Mouse (Mus musculus) forebrain, postnatal 0 days (tissue): ENCODE measurements around the gene Atxn7. TPM values are rescaled to one million over a fixed set of nuclear protein-coding genes. Genes with fewer than 3 reads are reported as not detected.
"Not testable (repeated sequence)": the region's sequence is repeated elsewhere in the genome, so short reads cannot be mapped to it uniquely, and the experiment has no call there.

ENCODE experiments used
- ATAC-seq: fragments of 200-750 bp; cut with Nextera tagmentation; 2 replicates; pipeline ENCODE4 v1.8.0; 2017; ENCODE audit warnings: mild to moderate bottlenecking, moderate library complexity
- DNase-seq: peaks from one replicate; pipeline ENCODE4 v3.0.0-alpha.2; 2015
- H3K27ac ChIP-seq: fragments of 300-500 bp; sonication (generic); 2 replicates; pipeline ENCODE4 v1.5.1; 2014; ENCODE audit warnings: low read depth, mild to moderate bottlenecking, antibody characterized with exemption, low read length, moderate library complexity, mixed read lengths
- H3K27me3 ChIP-seq: fragments of 300-500 bp; sonication (generic); 2 replicates; pipeline ENCODE4 v1.6.1; 2014; ENCODE audit warnings: mild to moderate bottlenecking, low read length, mixed read lengths; ENCODE audit not compliant: insufficient read depth
- H3K36me3 ChIP-seq: fragments of 300-500 bp; sonication (generic); 2 replicates; pipeline ENCODE4 v1.6.1; 2014; ENCODE audit warnings: mild to moderate bottlenecking, moderate library complexity; ENCODE audit not compliant: insufficient read depth
- H3K4me1 ChIP-seq: fragments of 300-500 bp; sonication (generic); 2 replicates; pipeline ENCODE4 v1.6.1; 2014; ENCODE audit warnings: antibody characterized with exemption; ENCODE audit not compliant: insufficient read depth
- H3K4me2 ChIP-seq: fragments of 300-500 bp; sonication (generic); 2 replicates; pipeline ENCODE4 v1.6.1; 2014; ENCODE audit warnings: low read depth, mild to moderate bottlenecking, moderate library complexity
- H3K4me3 ChIP-seq: fragments of 300-500 bp; sonication (generic); 2 replicates; pipeline ENCODE4 v1.5.1; 2014; ENCODE audit warnings: low read depth, low read length, mixed read lengths
- H3K9ac ChIP-seq: fragments of 300-500 bp; sonication (generic); 2 replicates; pipeline ENCODE4 v1.6.1; 2014; ENCODE audit warnings: mild to moderate bottlenecking
- H3K9me3 ChIP-seq: fragments of 300-500 bp; sonication (generic); 2 replicates; pipeline ENCODE4 v1.6.1; 2016; ENCODE audit warnings: low read length
- CTCF ChIP-seq: sonication (generic); IDR thresholded peaks from 2 replicates; pipeline ENCODE4 v1.5.1; 2016; ENCODE audit warnings: antibody characterized with exemption, control low read depth, low read depth
- WGBS: fragments of 180-500 bp; shearing (Covaris S2); extraction: QIAGEN DNeasy Blood & Tissue Kit; methylation state at CpG from one replicate; pipeline ENCODE4 v1.1.7; 2014; 5-methylcytosine and 5-hydroxymethylcytosine counted together
- polyA plus RNA-seq: library from polyadenylated mRNA; unstranded; fragments of >200 nt; fragmentation: Nextera tagmentation; extraction: Ambion mirVana; gene quantifications from 2 replicates; pipeline ENCODE4 v1.2.1, GENCODE M21; 2015
- total RNA-seq: library from RNA; depleted of rRNA; stranded (reverse); fragments of >200 nt; gene quantifications from 2 replicates; pipeline ENCODE4 v1.2.3, GENCODE M21; 2014

The Atxn7 gene
- total and polyA plus RNA-seq, 2 experiments from 2014 or later: 2.2 to 14.4 TPM

DNA sequence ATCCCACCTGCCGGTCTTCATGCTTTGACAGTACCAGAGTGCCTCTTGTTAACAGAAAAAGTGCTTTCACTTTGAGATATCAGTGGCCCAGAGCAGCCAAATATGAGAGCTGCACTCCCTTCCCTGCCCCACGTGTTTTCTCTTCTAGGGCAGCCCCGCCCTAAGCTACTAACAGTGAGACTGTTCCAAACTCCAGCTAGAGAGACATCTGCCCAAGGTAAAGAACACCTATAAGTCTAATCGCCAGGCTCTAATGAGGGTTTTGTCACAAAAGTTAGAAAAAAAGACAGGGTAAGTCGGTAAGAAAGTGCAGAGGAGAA, 27.2 kb upstream of the Atxn7 start:
- Histone ChIP-seq H3K9ac (no peak overlapping the region), H3K4me1 (no peaks in the 10 kb centered on the region), H3K36me3 (no peaks in the 10 kb centered on the region), H3K4me3 (no peak overlapping the region), H3K27me3 (no peaks in the 10 kb centered on the region), H3K9me3 (no peaks in the 10 kb centered on the region), H3K27ac (no peak overlapping the region), H3K4me2 (peak overlapping the region; percentile 45; the same call in 1 of the 2 replicates)
- no peak for TF ChIP-seq CTCF
- no peak for DNase-seq
- 51% methylated on average over 5 of the region's 5 CpGs for WGBS
- peak; percentile 25 for ATAC-seq

DNA sequence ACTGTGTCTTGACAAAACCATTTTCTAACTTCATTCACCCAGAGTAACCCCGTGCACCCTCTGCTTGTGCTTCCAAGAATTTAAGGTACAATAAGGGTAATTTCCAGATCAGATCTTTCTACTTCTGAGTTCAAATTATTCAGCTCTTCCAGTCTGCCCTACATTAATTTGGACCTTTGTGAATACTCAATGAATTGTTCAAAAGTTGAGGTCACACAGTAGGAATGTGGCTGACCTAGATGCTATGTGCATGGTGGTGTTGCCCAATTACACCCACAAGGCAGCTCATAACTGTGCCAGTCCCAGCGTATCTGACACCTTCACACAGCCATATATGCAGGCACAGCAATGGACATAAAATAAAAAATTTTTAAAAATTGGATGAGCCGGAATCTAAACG, 16.6 kb upstream of the Atxn7 start:
- no peaks in the 10 kb centered on the region for H3K4me1 ChIP-seq
- ATAC-seq (no peak), DNase-seq (no peak)

DNA sequence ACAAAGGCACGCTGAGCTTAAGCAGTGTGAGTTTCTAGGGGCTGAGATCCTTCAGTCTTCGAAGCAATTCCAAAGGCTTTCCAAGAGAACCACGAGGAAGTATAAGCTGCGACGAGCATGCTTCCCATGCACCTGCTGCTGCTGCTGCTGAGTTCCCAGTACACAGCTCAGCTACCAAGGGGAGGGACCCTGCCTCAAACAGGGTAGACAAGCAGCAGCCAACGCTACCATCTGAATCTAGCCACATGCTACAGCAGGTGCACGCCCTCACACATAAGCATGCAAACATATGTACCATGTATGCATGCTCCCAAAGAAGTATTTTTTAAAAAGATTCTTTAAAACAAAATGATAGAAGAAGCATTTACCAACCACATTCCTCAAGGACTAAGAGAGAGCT, 12.9 kb upstream of the Atxn7 start:
- WGBS: 71% methylated on average over 7 of the region's 7 CpGs

More for the DNA sequence above, 16.6 kb upstream of the Atxn7 start:
- Histone ChIP-seq H3K27me3 (no peaks in the 10 kb centered on the region), H3K36me3 (peaks cover 25% of the 10 kb centered on the region), H3K4me2 (no peak overlapping the region), H3K9ac (no peak overlapping the region), H3K4me3 (no peak overlapping the region), H3K9me3 (no peaks in the 10 kb centered on the region), H3K27ac (no peak overlapping the region)
- 91% methylated on average over 4 of the region's 4 CpGs for WGBS
- no peak for TF ChIP-seq CTCF

DNA sequence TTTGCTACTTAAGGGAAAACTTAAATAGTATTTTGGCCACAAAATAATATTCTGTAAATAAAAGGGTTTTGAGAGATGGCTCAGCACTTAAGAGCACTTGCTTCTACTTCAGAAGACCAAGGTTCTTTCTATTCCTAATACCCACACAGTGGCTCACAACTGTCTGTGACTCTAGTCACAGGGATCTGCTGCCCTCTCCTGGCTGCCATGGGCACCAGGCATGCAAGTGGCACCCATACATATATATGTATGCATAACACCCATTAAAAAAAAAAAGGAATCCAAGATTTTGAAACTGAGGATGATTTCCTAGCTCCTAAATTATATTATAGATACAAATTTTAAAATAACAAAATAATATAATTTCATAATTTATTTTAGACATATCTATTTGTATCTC, 10.8 kb upstream of the Atxn7 start:
- peak; percentile 62 for DNase-seq
- peak; percentile 75 for ATAC-seq

More for the DNA sequence above, 12.9 kb upstream of the Atxn7 start:
- no peak overlapping the region for H3K9ac ChIP-seq
- ATAC-seq: peak; percentile 81
- DNase-seq: peak; percentile 17
- H3K4me3 ChIP-seq: no peak overlapping the region
- peak overlapping the region; percentile 40; the same call in 1 of the 2 replicates for H3K27ac ChIP-seq
- no peak overlapping the region for H3K4me2 ChIP-seq
- no peaks in the 10 kb centered on the region for H3K4me1 ChIP-seq
- H3K36me3 ChIP-seq: peaks cover 43% of the 10 kb centered on the region
- H3K27me3 ChIP-seq: no peaks in the 10 kb centered on the region
- H3K9me3 ChIP-seq: no peaks in the 10 kb centered on the region
- TF ChIP-seq CTCF: no peak

GRCm38 (mm10) chr14:13952151-13952550, 9.1 kb upstream of the Atxn7 start:
- H3K9ac ChIP-seq, ATAC-seq, H3K27ac ChIP-seq, H3K4me3 ChIP-seq, DNase-seq, H3K9me3 ChIP-seq, H3K4me1 ChIP-seq, H3K27me3 ChIP-seq, H3K4me2 ChIP-seq: not testable (repeated sequence)
- WGBS: 96% methylated on average over 3 of the region's 3 CpGs
- H3K36me3 ChIP-seq: peaks cover 44% of the 10 kb centered on the region

More for the DNA sequence above, 10.8 kb upstream of the Atxn7 start:
- no peaks in the 10 kb centered on the region for H3K4me1 ChIP-seq
- no peak overlapping the region for H3K4me3 ChIP-seq
- no peak overlapping the region for H3K27ac ChIP-seq
- H3K36me3 ChIP-seq: peaks cover 43% of the 10 kb centered on the region
- peak; percentile 66 for TF ChIP-seq CTCF
- H3K9ac ChIP-seq: no peak overlapping the region
- H3K27me3 ChIP-seq: no peaks in the 10 kb centered on the region
- H3K4me2 ChIP-seq: no peak overlapping the region
- H3K9me3 ChIP-seq: no peaks in the 10 kb centered on the region

DNA sequence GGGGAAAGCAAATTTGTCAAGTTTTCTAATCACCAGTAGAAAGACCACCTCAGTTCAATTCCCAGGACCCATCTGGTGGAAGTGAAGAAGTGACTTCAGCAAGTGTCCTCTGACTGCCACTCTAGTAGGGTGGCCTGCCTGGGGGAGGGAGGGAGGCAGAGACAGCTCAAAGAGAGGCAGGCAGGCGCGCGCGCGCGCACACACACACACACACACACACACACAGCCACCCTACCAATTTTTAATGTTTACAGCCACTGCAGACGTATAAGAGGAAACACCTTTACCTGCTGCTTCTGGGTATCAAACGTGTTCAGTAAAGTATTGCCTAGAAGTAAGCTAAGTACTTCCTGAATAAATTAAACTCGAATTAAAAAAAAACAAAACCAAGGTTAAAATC, 1.2 kb upstream of the Atxn7 start:
- Histone ChIP-seq H3K27ac (peak overlapping the region; percentile 86; the same call in 1 of the 2 replicates), H3K36me3 (0 out of 2 replicates have a peak, but pooled peaks cover 5% of the 10 kb centered on the region), H3K4me2 (peak overlapping the region; percentile 83), H3K27me3 (no peaks in the 10 kb centered on the region), H3K4me1 (peaks cover 8% of the 10 kb centered on the region; the same call in 1 of the 2 replicates), H3K9me3 (no peaks in the 10 kb centered on the region), H3K9ac (peak overlapping the region; percentile 98), H3K4me3 (peak overlapping the region; percentile 82)
- DNase-seq: peak; percentile 52
- no peak for TF ChIP-seq CTCF
- peak; percentile 32; the same call in 1 of the 2 replicates for ATAC-seq
- under 1% methylated on average over 9 of the region's 9 CpGs for WGBS

DNA sequence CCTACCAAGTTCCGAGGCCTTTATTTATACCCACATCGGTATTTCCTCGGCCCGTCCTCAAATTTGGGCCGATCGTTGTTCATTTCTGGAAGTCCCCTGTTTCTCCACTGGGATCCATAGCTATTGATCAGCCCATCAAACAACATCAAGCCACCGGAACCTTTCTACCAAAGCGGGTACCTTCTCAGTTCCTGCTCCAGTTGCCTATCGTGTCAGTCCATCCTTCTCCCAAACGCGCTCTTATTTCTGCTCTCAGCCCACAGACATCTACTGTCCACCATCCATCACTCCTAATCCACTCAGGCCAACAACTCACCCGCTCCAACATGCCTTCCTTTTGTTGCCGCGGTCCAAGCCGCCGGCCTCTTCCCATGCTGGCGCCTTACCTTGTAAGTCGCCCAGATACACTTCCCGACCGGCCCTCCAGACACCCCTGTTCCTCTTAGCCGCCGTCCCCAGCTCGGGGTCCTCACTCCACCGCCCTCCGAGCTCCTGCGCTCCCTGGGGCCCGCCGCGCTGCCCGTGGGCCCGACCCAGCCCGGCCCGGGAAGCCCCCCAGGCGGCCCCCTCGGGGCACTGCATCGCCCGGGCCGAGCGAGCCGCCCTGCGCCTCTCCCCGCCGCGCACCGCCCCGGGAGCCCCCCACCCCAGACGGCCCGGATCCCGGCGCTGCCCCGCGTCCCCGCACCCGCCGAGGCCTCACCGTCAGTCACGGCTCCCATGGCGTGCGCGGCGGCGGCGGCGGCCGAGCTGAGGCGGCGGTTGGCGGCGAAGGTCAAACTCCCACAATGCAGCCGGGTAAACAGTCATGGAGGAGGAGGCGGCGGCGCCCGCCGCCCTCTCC, 536 bp upstream of the Atxn7 start:
- TF ChIP-seq CTCF: 0 out of 2 replicates have a peak, but pooled peaks have one; percentile 3
- ATAC-seq: peak; percentile 91

More for the DNA sequence above, 536 bp upstream of the Atxn7 start:
- Histone ChIP-seq H3K4me3 (peak overlapping the region; percentile 82), H3K9ac (peak overlapping the region; percentile 98), H3K27ac (peak overlapping the region; percentile 86), H3K9me3 (no peaks in the 10 kb centered on the region), H3K4me2 (peak overlapping the region; percentile 83), H3K4me1 (peaks cover 8% of the 10 kb centered on the region; the same call in 1 of the 2 replicates), H3K27me3 (no peaks in the 10 kb centered on the region), H3K36me3 (0 out of 2 replicates have a peak, but pooled peaks cover 2% of the 10 kb centered on the region)
- WGBS: 4% methylated on average over 59 of the region's 75 CpGs
- DNase-seq: peak; percentile 70
